Mouse (Mus musculus) CH12.LX (cell line): ENCODE results near the gene Arid4a. TPM values are rescaled to one million over a fixed set of nuclear protein-coding genes. Genes with fewer than 3 reads are reported as not detected.

Source experiments
- DNase-seq: peaks from one replicate; pipeline ENCODE4 v3.0.0-alpha.2; 2013; ENCODE audit errors: extremely low read depth
- H3K27ac ChIP-seq: 2 replicates; pipeline ENCODE4 v1.5.1; 2012; ENCODE audit warnings: low read depth, mild to moderate bottlenecking, control low read depth, moderate library complexity; ENCODE audit not compliant: insufficient read depth
- H3K27me3 ChIP-seq: replicated peaks from 2 replicates; pipeline ENCODE3; 2012; ENCODE audit warnings: inconsistent platforms
- H3K36me3 ChIP-seq, 2 experiments: replicated peaks in 1 of 2; 2 replicates each; pipeline versions ENCODE3 to v1.6.1; 2012; ENCODE audit warnings: inconsistent platforms in 1 of 2, low read length in 1 of 2, mild to moderate bottlenecking in 1 of 2, mixed read lengths in 1 of 2, moderate library complexity in 1 of 2; ENCODE audit not compliant: control insufficient read depth in 1 of 2, insufficient read depth in 1 of 2
- H3K4me1 ChIP-seq, 2 experiments: 2 replicates each; pipeline ENCODE4 v1.6.1; 2012; ENCODE audit warnings: inconsistent platforms in 1 of 2, moderate library complexity in 1 of 2; ENCODE audit not compliant: insufficient read depth in 2 of 2, control insufficient read depth in 1 of 2
- H3K4me2 ChIP-seq: 2 replicates; pipeline ENCODE4 v1.6.1; 2012; ENCODE audit warnings: low read depth, mild to moderate bottlenecking, control low read depth; ENCODE audit not compliant: poor library complexity, insufficient read depth, severe bottlenecking
- H3K4me3 ChIP-seq, 3 experiments: fragments of 150-350 bp in 1 of 3; sonication (generic) in 1 of 3; replicated peaks in 1 of 3; 2 replicates each; pipeline versions ENCODE3 to v1.5.1; 2011 to 2012; ENCODE audit warnings: low read depth in 2 of 3, low read length in 2 of 3, mild to moderate bottlenecking in 2 of 3, moderate library complexity in 2 of 3, control low read depth in 1 of 3, improper control_type of control experiment in 1 of 3, inconsistent platforms in 1 of 3, mixed read lengths in 1 of 3; ENCODE audit not compliant: poor library complexity in 1 of 3
- H3K79me2 ChIP-seq: replicated peaks from 2 replicates; pipeline ENCODE4 v1.6.1; 2012; ENCODE audit warnings: mild to moderate bottlenecking, moderate library complexity; ENCODE audit not compliant: control insufficient read depth, poor library complexity, insufficient read depth, severe bottlenecking; ENCODE audit errors: extremely low read depth
- H3K9ac ChIP-seq: 2 replicates; pipeline ENCODE4 v1.6.1; 2012; ENCODE audit warnings: low read depth, mild to moderate bottlenecking, control low read depth, moderate library complexity; ENCODE audit not compliant: insufficient read depth
- H3K9me3 ChIP-seq: replicated peaks from 2 replicates; pipeline ENCODE3; 2012; ENCODE audit warnings: low read length, inconsistent platforms, mixed read lengths
- BHLHE40 ChIP-seq: IDR thresholded peaks from 2 replicates; pipeline ENCODE4 v1.6.1; 2011; ENCODE audit warnings: mild to moderate bottlenecking, low read depth, low read length, improper control_type of control experiment
- CHD1 ChIP-seq: IDR thresholded peaks from 2 replicates; pipeline ENCODE4 v1.6.1; 2012; ENCODE audit warnings: low read depth, low read length, improper control_type of control experiment, inconsistent platforms
- CHD2 ChIP-seq: IDR thresholded peaks from 2 replicates; pipeline ENCODE4 v1.6.1; 2011; ENCODE audit warnings: low read length, improper control_type of control experiment
- CTCF ChIP-seq, 2 experiments: IDR thresholded peaks in 1 of 2; conservative IDR thresholded peaks in 1 of 2; 2 replicates each; pipeline ENCODE4 v1.5.1; 2011 to 2012; ENCODE audit warnings: low read depth in 2 of 2, low read length in 2 of 2, improper control_type of control experiment in 1 of 2, inconsistent platforms in 1 of 2, mild to moderate bottlenecking in 1 of 2, moderate library complexity in 1 of 2
- E2F4 ChIP-seq: IDR thresholded peaks from 2 replicates; pipeline ENCODE4 v1.6.1; 2011; ENCODE audit warnings: low read depth, low read length, improper control_type of control experiment; ENCODE audit not compliant: insufficient replicate concordance
- ELF1 ChIP-seq: IDR thresholded peaks from 2 replicates; pipeline ENCODE4 v1.6.1; 2014; ENCODE audit warnings: low read depth, mild to moderate bottlenecking, inconsistent platforms, low read length, improper control_type of control experiment
- EP300 ChIP-seq: IDR thresholded peaks from 2 replicates; pipeline ENCODE4 v1.6.1; 2011; ENCODE audit warnings: low read length, improper control_type of control experiment
- ETS1 ChIP-seq: conservative IDR thresholded peaks from 2 replicates; pipeline ENCODE4 v1.6.1; 2012; ENCODE audit warnings: low read depth, mild to moderate bottlenecking, inconsistent platforms, low read length, improper control_type of control experiment, moderate library complexity
- GABPA ChIP-seq: IDR thresholded peaks from 2 replicates; pipeline ENCODE4 v1.6.1; 2012; ENCODE audit warnings: low read depth, low read length, improper control_type of control experiment, inconsistent platforms; ENCODE audit not compliant: insufficient replicate concordance
- HCFC1 ChIP-seq: IDR thresholded peaks from 2 replicates; pipeline ENCODE4 v1.6.1; 2012; ENCODE audit warnings: low read depth, mild to moderate bottlenecking, inconsistent platforms, low read length, improper control_type of control experiment
- IRF4 ChIP-seq: IDR thresholded peaks from 2 replicates; pipeline ENCODE4 v1.6.1; 2014; ENCODE audit warnings: low read depth, mild to moderate bottlenecking, inconsistent platforms, low read length, improper control_type of control experiment
- JUN ChIP-seq: IDR thresholded peaks from 2 replicates; pipeline ENCODE4 v1.6.1; 2011; ENCODE audit warnings: low read depth, mild to moderate bottlenecking, low read length, improper control_type of control experiment, moderate library complexity; ENCODE audit not compliant: insufficient read depth
- JUND ChIP-seq: conservative IDR thresholded peaks from 2 replicates; pipeline ENCODE4 v1.6.1; 2011; ENCODE audit warnings: low read depth, low read length, improper control_type of control experiment
- KAT2A ChIP-seq: IDR thresholded peaks from 2 replicates; pipeline ENCODE4 v1.6.1; 2012; ENCODE audit warnings: low read length, improper control_type of control experiment, inconsistent platforms; ENCODE audit not compliant: insufficient replicate concordance
- MAFK ChIP-seq: IDR thresholded peaks from 2 replicates; pipeline ENCODE4 v1.6.1; 2011; ENCODE audit warnings: low read length, improper control_type of control experiment; ENCODE audit not compliant: insufficient replicate concordance
- MAX ChIP-seq: IDR thresholded peaks from 2 replicates; pipeline ENCODE4 v1.6.1; 2011; ENCODE audit warnings: low read length, improper control_type of control experiment
- MAZ ChIP-seq: IDR thresholded peaks from 2 replicates; pipeline ENCODE4 v1.6.1; 2012; ENCODE audit warnings: low read depth, mild to moderate bottlenecking, inconsistent platforms, low read length, improper control_type of control experiment, moderate library complexity
- MEF2A ChIP-seq: IDR thresholded peaks from 2 replicates; pipeline ENCODE4 v1.6.1; 2014; ENCODE audit warnings: low read depth, mild to moderate bottlenecking, inconsistent platforms, low read length, improper control_type of control experiment, borderline replicate concordance
- MXI1 ChIP-seq: IDR thresholded peaks from 2 replicates; pipeline ENCODE4 v1.6.1; 2011; ENCODE audit warnings: mild to moderate bottlenecking, low read depth, low read length, improper control_type of control experiment
- MYC ChIP-seq: IDR thresholded peaks from 2 replicates; pipeline ENCODE4 v1.6.1; 2011; ENCODE audit warnings: low read depth, mild to moderate bottlenecking, improper control_type of control experiment, low read length
- NELFE ChIP-seq: IDR thresholded peaks from 2 replicates; pipeline ENCODE4 v1.6.1; 2011; ENCODE audit warnings: low read depth, low read length, improper control_type of control experiment
- NRF1 ChIP-seq: IDR thresholded peaks from 2 replicates; pipeline ENCODE4 v1.6.1; 2014; ENCODE audit warnings: low read depth, mild to moderate bottlenecking, inconsistent platforms, low read length, improper control_type of control experiment, moderate library complexity
- PAX5 ChIP-seq: IDR thresholded peaks from 2 replicates; pipeline ENCODE4 v1.6.1; 2012; ENCODE audit warnings: low read length, inconsistent platforms, mixed read lengths
- POLR2A ChIP-seq: IDR thresholded peaks from 2 replicates; pipeline ENCODE4 v1.6.1; 2011; ENCODE audit warnings: low read depth, mild to moderate bottlenecking, improper control_type of control experiment, low read length
- POLR2AphosphoS2 ChIP-seq: IDR thresholded peaks from 2 replicates; pipeline ENCODE4 v1.6.1; 2011; ENCODE audit warnings: low read depth, low read length, improper control_type of control experiment
- RAD21 ChIP-seq: IDR thresholded peaks from 2 replicates; pipeline ENCODE4 v1.6.1; 2011; ENCODE audit warnings: low read depth, mild to moderate bottlenecking, low read length, improper control_type of control experiment, moderate library complexity
- RCOR1 ChIP-seq: conservative IDR thresholded peaks from 2 replicates; pipeline ENCODE4 v1.6.1; 2012; ENCODE audit warnings: low read depth, mild to moderate bottlenecking, inconsistent platforms, low read length, improper control_type of control experiment
- SIN3A ChIP-seq: IDR thresholded peaks from 2 replicates; pipeline ENCODE4 v1.6.1; 2012; ENCODE audit warnings: low read length, improper control_type of control experiment, inconsistent platforms
- SMC3 ChIP-seq: IDR thresholded peaks from 2 replicates; pipeline ENCODE4 v1.6.1; 2011; ENCODE audit warnings: low read depth, low read length, improper control_type of control experiment
- TBP ChIP-seq: conservative IDR thresholded peaks from 2 replicates; pipeline ENCODE4 v1.6.1; 2011; ENCODE audit warnings: low read depth, low read length, improper control_type of control experiment
- TCF12 ChIP-seq: IDR thresholded peaks from 2 replicates; pipeline ENCODE4 v1.6.1; 2014; ENCODE audit warnings: low read depth, mild to moderate bottlenecking, inconsistent platforms, low read length, improper control_type of control experiment
- UBTF ChIP-seq: IDR thresholded peaks from 2 replicates; pipeline ENCODE4 v1.6.1; 2012; ENCODE audit warnings: low read depth, mild to moderate bottlenecking, inconsistent platforms, low read length, improper control_type of control experiment, moderate library complexity
- USF1 ChIP-seq: IDR thresholded peaks from 2 replicates; pipeline ENCODE4 v1.6.1; 2014; ENCODE audit warnings: low read depth, mild to moderate bottlenecking, inconsistent platforms, low read length, improper control_type of control experiment
- USF2 ChIP-seq: conservative IDR thresholded peaks from 2 replicates; pipeline ENCODE4 v1.6.1; 2011; ENCODE audit warnings: low read depth, low read length, improper control_type of control experiment
- ZC3H11A ChIP-seq: IDR thresholded peaks from 2 replicates; pipeline ENCODE4 v1.6.1; 2012; ENCODE audit warnings: low read depth, mild to moderate bottlenecking, inconsistent platforms, low read length, improper control_type of control experiment
- ZKSCAN1 ChIP-seq: IDR thresholded peaks from 2 replicates; pipeline ENCODE4 v1.6.1; 2012; ENCODE audit warnings: low read depth, inconsistent platforms, low read length, improper control_type of control experiment, borderline replicate concordance
- ZMIZ1 ChIP-seq: IDR thresholded peaks from 2 replicates; pipeline ENCODE4 v1.6.1; 2012; ENCODE audit warnings: low read depth, mild to moderate bottlenecking, inconsistent platforms, low read length, improper control_type of control experiment
- ZNF384 ChIP-seq: IDR thresholded peaks from 2 replicates; pipeline ENCODE4 v1.6.1; 2012; ENCODE audit warnings: low read depth, low read length, improper control_type of control experiment, inconsistent platforms
- dilution Hi-C: fragments of 300-500 bp; cut with MboI; formaldehyde crosslinking; loops from 2 replicates; pipeline ENCODE4 v1.14.3; 2020; ENCODE audit warnings: low sequenced_read_pairs; ENCODE audit not compliant: extremely low pct_unique_long_range_greater_than_20kb, extremely low pct_ligation_motif_present
- in situ Hi-C: fragments of 300-500 bp; cut with MboI; formaldehyde crosslinking; loops from 3 replicates; pipeline ENCODE4 v1.14.3; 2019; ENCODE audit warnings: low sequenced_read_pairs, low pct_ligation_motif_present, low pct_unique_long_range_greater_than_20kb, mixed read lengths
- polyA plus RNA-seq: library from polyadenylated mRNA; unstranded; fragments of >175 nt; gene quantifications from 2 replicates; pipeline ENCODE4 v1.2.1, GENCODE M21; 2012; ENCODE audit warnings: low read depth; ENCODE audit not compliant: insufficient read length
- total RNA-seq, 2 experiments: library from RNA; depleted of rRNA; stranded (reverse); fragments of 300-350 nt in 1 of 2; fragments of >200 nt in 1 of 2; gene quantifications; 2 replicates each; pipeline ENCODE4 v1.2.3; 2012 to 2014

Gene Arid4a
- total RNA-seq (2012; rRNA removed), result 9.7 and 10.7 TPM in 2 replicates
- total RNA-seq (2014; rRNA removed), result 8.0 and 8.8 TPM in 2 replicates
- 20.8 and 22.4 TPM in 2 replicates for polyA plus RNA-seq

DNA sequence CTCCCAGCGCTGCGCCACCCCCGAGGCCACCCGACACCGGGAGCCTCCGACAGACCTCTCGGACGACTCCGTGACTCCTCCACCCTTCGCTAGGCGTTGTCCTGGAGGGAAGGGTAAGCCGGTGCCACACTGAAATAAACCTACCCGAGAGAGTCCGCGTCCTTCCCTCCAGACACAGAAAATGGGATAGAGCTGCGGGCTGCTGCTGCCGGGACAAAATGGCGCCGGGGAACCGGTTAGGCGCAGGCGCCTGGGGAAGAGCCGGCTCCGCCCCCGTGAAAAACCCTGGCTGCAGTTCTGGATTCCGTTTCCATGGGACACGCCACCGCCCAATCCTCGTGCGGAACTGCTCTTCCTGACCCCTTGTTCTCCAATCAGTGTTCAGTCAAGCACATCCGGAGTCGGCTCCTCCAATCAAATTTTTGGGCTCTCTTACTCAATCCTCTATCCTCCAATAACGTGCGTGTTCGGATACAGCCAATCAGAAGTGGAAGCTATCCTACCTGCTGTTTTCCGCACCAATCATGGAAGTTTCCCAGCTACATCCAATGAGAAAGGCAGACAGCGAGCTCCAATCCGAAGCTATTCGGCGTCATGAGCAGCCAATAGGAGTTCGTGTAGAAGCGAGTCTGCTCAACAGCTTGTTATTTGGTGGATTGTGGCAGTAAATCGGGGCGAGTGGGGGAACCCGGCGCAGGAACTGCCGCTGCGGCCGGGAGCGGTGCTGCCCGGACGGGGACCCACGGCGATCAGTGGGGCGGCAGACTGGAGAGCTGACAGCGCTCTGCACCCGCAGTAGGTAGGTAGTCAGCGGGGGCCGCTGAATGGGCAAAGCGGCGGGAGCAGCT is at the start of gene Arid4a:
TSS of gene Arid4a (plus strand) at position 628 of the 848 bp plus-strand sequence.
- in situ Hi-C loops, result no loop called here
- TF ChIP-seq KAT2A (no peak), SIN3A (peak; percentile 71), HCFC1 (peak; percentile 62), SMC3 (no peak), RCOR1 (no peak), CHD2 (peak; percentile 95), ZKSCAN1 (no peak), NRF1 (peak; percentile 84), PAX5 (no peak), POLR2AphosphoS2 (no peak), ZC3H11A (no peak), TCF12 (peak; percentile 68; the same call in 1 of the 2 replicates), ZMIZ1 (no peak), POLR2A (peak; percentile 87), MAZ (0 out of 2 replicates have a peak, but pooled peaks have one; percentile 2), MEF2A (no peak), CHD1 (no peak), GABPA (no peak), USF1 (no peak), RAD21 (no peak), IRF4 (0 out of 2 replicates have a peak, but pooled peaks have one; percentile 37), BHLHE40 (no peak), JUN (no peak), MAFK (no peak), ETS1 (no peak), CTCF (conservative IDR thresholded peaks at IDR 0.05 in 1 of 2, IDR thresholded peaks at IDR 0.05 in 1 of 2; ENCODE audit: low read depth in 2 of 2, low read length in 2 of 2) (no peak), MYC (peak; percentile 54; the same call in 1 of the 2 replicates), ELF1 (peak; percentile 95), UBTF (no peak), JUND (no peak), ZNF384 (no peak), USF2 (no peak), E2F4 (no peak), TBP (0 out of 2 replicates have a peak, but pooled peaks have one; percentile 55), MXI1 (no peak; the same call in 1 of the 2 replicates), NELFE (peak; percentile 90), MAX (0 out of 2 replicates have a peak, but pooled peaks have one; percentile 7), EP300 (no peak)
- dilution Hi-C loops, result no loop called here

More for the DNA sequence above, at the start of gene Arid4a:
- H3K27me3 ChIP-seq, result no peaks in the 10 kb centered on the region
- peak within 1 kb of the TSS; percentile 86 to 97 (median 95) for H3K4me3 ChIP-seq
- H3K4me1 ChIP-seq, result peaks cover 5 to 32% of the 10 kb centered on the region in 2 experiments; a peak in 3 of 4 replicates
- peak within 1 kb of the TSS; percentile 85 for H3K27ac ChIP-seq
- peak; percentile 100 for DNase-seq
- H3K36me3 ChIP-seq, result peaks cover 17 to 37% of the 10 kb centered on the region in 2 experiments
- peaks cover 33% of the 10 kb centered on the region for H3K79me2 ChIP-seq
- H3K9ac ChIP-seq, result peak within 1 kb of the TSS; percentile 84
- H3K4me2 ChIP-seq, result peak within 1 kb of the TSS; percentile 44; the same call in 1 of the 2 replicates
- no peaks in the 10 kb centered on the region for H3K9me3 ChIP-seq
